Mouse (Mus musculus): ENCODE data around the gene Hoxb6. TPM values are rescaled to one million over a fixed set of nuclear protein-coding genes. Genes with fewer than 3 reads are reported as not detected.

Hoxb6 gene
- polyA plus RNA-seq, 1 experiment from 2014 or later = not detected

GRCm38 (mm10) chr11:96333241-96334001 is 41.1 kb downstream of the Hoxb6 start:
- H3K27me3 ChIP-seq (ENCODE audit: poor library complexity, severe bottlenecking) = peaks cover 100% of the 10 kb centered on the region
- H3K4me3 ChIP-seq = no peak overlapping the region
- no peaks in the 10 kb centered on the region for H3K36me3 ChIP-seq (replicated peaks)
- no peak for DNase-seq (ENCODE audit: extremely low spot score, low spot score)
- no peaks in the 10 kb centered on the region for H3K9me3 ChIP-seq
- 3% methylated on average over 17 of the region's 17 CpGs for WGBS
- peaks cover 6% of the 10 kb centered on the region; the same call in 1 of the 2 replicates for H3K4me1 ChIP-seq
- no peak overlapping the region for H3K27ac ChIP-seq

- Histone ChIP-seq H3K27me3 (ENCODE audit: poor library complexity, severe bottlenecking) (peaks cover 100% of the 10 kb centered on the region), H3K4me1 (peaks cover 6% of the 10 kb centered on the region; the same call in 1 of the 2 replicates), H3K9me3 (no peaks in the 10 kb centered on the region), H3K36me3 (replicated peaks) (no peaks in the 10 kb centered on the region), H3K4me3 (no peak overlapping the region), H3K27ac (no peak overlapping the region)
- no peak for DNase-seq (ENCODE audit: extremely low spot score, low spot score)
- WGBS = 0% methylated on average over 2 of the region's 2 CpGs
Measured at GRCm38 (mm10) chr11:96334002-96334364, 41.7 kb downstream of the Hoxb6 start.

DNA sequence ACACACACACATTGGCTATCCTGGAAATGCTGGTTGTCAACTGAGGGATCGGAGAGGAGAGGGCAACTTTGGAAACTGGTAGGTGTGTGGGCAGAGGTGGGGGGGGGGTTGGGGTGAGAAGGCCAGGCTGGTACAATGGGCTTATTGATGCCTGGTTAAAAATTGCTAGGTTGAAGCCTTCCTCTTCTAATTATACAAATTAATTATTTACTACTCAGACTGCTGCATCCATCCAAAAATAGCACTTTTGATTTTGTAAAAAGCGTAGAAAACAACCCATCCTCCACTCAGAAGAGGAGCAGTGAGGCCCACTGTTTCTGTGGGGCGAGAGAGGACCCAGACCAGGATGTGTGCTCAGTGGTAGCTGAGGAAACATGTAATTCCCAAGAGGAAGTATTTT is 42.7 kb downstream of the Hoxb6 start:
- 28% methylated on average over 3 of the region's 3 CpGs for WGBS
- no peak overlapping the region for H3K27ac ChIP-seq
- no peaks in the 10 kb centered on the region for H3K9me3 ChIP-seq
- no peak for DNase-seq (ENCODE audit: extremely low spot score, low spot score)
- H3K4me1 ChIP-seq = peaks cover 6% of the 10 kb centered on the region; the same call in 1 of the 2 replicates
- H3K36me3 ChIP-seq (replicated peaks) = no peaks in the 10 kb centered on the region
- no peak overlapping the region for H3K4me3 ChIP-seq
- H3K27me3 ChIP-seq (ENCODE audit: poor library complexity, severe bottlenecking) = peaks cover 100% of the 10 kb centered on the region

DNA sequence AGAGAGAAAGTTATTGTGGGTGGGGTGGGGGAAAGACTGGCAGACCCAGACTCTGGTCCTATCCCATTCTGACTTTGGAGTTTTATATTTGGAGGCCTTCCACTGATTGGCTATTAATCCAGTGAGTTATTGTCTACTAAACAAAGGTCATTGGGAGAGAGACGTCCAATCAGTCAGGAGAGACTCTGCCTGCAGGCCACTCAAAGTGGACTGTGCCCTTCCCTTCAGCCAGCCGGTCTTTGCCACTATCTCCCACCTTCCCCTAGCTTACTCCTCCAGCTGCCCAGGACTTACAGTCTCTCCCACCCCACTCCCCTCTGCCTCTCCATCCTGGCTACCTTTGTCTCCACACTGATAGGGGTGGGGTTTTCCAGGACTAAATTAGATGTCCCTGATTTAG is 44.3 kb downstream of the Hoxb6 start:
- no peak for DNase-seq (ENCODE audit: extremely low spot score, low spot score)
- WGBS = 2% methylated on average over 2 of the region's 2 CpGs
- Histone ChIP-seq H3K4me1 (peaks cover 11% of the 10 kb centered on the region; the same call in 1 of the 2 replicates), H3K9me3 (no peaks in the 10 kb centered on the region), H3K4me3 (no peak overlapping the region), H3K36me3 (replicated peaks) (no peaks in the 10 kb centered on the region), H3K27ac (no peak overlapping the region), H3K27me3 (ENCODE audit: poor library complexity, severe bottlenecking) (peaks cover 100% of the 10 kb centered on the region)

DNA sequence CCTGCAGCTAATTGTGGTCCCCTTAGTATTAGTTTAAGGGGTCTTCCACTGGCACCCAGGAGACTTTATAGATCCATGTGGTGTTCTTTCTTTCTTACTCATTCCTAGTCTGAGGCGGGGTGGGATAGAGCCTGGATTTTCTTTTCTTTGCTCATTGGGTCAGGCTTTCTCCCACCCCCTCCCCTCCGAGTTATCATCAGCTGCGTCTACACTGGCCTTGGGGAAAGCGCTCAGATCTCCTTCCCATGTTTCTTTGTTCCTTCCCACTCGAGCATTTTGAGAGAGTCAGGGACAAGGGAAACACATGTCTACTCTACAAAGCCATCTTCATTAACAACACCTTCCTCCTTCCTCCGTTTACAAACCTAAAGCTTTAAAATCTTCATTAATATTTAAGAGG is 44.8 kb downstream of the Hoxb6 start:
- Histone ChIP-seq H3K4me3 (no peak overlapping the region), H3K27me3 (ENCODE audit: poor library complexity, severe bottlenecking) (peaks cover 100% of the 10 kb centered on the region), H3K27ac (no peak overlapping the region), H3K4me1 (peaks cover 11% of the 10 kb centered on the region; the same call in 1 of the 2 replicates), H3K36me3 (replicated peaks) (no peaks in the 10 kb centered on the region), H3K9me3 (no peaks in the 10 kb centered on the region)
- WGBS = under 1% methylated on average over 6 of the region's 6 CpGs
- DNase-seq (ENCODE audit: extremely low spot score, low spot score) = no peak

DNA sequence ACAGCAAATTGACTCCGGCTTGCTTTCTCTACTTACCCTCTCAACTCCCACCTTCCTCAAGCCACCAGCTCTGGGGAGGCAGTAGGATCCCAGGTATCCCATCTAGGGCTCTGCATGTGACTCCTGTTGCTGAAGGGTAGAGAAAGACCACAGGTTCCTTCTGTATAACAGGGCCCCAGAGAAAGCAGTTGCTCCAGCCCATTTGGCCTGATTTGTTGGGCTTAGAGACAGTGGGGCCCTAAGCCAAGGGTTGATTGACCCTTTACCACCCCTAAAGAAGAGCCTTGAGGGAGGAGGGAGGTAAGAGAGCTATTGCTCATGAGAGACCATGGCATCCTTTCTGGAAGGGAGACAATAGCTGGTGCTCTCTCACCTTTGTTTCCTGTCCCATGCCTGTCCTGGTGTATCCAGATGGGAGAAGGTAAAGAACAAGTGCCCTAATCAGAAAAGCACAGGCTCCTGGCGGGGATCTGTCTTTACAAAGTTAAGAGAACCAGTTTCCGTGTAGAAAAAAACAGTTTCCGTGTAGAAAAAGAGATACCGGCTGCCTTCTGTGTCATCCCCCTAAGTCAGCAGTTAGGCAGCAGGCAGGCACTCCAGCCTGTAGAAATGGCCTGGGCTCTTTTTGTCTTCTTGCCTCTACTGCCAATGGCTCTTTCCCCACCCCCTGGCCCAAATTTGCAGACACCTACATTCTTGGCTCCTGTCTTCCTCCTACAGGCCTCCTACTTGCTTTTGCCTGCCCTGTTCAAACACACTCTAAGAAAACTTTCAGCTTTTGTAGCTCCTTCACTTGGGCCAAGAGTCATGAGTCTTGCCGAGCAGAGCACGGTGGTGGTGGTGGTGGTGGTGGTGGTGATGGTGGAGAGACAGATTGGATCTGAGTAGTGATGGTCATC is 46.9 kb downstream of the Hoxb6 start:
- peaks cover 100% of the 10 kb centered on the region for H3K27me3 ChIP-seq (ENCODE audit: poor library complexity, severe bottlenecking)
- DNase-seq (ENCODE audit: extremely low spot score, low spot score) = no peak
- H3K4me1 ChIP-seq = peaks cover 7% of the 10 kb centered on the region
- WGBS = 11% methylated on average over 7 of the region's 7 CpGs
- H3K27ac ChIP-seq = no peak overlapping the region
- no peaks in the 10 kb centered on the region for H3K9me3 ChIP-seq
- no peak overlapping the region for H3K4me3 ChIP-seq
- H3K36me3 ChIP-seq (replicated peaks) = no peaks in the 10 kb centered on the region

- H3K27ac ChIP-seq = no peak overlapping the region
Measured at GRCm38 (mm10) chr11:96340698-96341365, 48.6 kb downstream of the Hoxb6 start.

GRCm38 (mm10) chr11:96341701-96342575 is 49.7 kb downstream of the Hoxb6 start:
- Histone ChIP-seq H3K27me3 (ENCODE audit: poor library complexity, severe bottlenecking) (peaks cover 100% of the 10 kb centered on the region), H3K36me3 (replicated peaks) (no peaks in the 10 kb centered on the region), H3K27ac (no peak overlapping the region), H3K4me3 (no peak overlapping the region), H3K4me1 (peaks cover 19% of the 10 kb centered on the region), H3K9me3 (no peaks in the 10 kb centered on the region)
- no peak for DNase-seq (ENCODE audit: extremely low spot score, low spot score)
- WGBS = under 1% methylated on average over 40 of the region's 40 CpGs

More at GRCm38 (mm10) chr11:96340698-96341365, 48.6 kb downstream of the Hoxb6 start:
- Histone ChIP-seq H3K4me1 (peaks cover 16% of the 10 kb centered on the region), H3K4me3 (no peak overlapping the region), H3K36me3 (replicated peaks) (no peaks in the 10 kb centered on the region), H3K27me3 (ENCODE audit: poor library complexity, severe bottlenecking) (peaks cover 100% of the 10 kb centered on the region), H3K9me3 (no peaks in the 10 kb centered on the region)
- under 1% methylated on average over 36 of the region's 36 CpGs for WGBS
- DNase-seq (ENCODE audit: extremely low spot score, low spot score) = no peak

GRCm38 (mm10) chr11:96342576-96342930 is 50.3 kb downstream of the Hoxb6 start:
- 2% methylated on average over 4 of the region's 4 CpGs for WGBS
- H3K27ac ChIP-seq = no peak overlapping the region
- H3K36me3 ChIP-seq (replicated peaks) = no peaks in the 10 kb centered on the region
- H3K27me3 ChIP-seq (ENCODE audit: poor library complexity, severe bottlenecking) = peaks cover 100% of the 10 kb centered on the region
- H3K9me3 ChIP-seq = no peaks in the 10 kb centered on the region
- no peak overlapping the region for H3K4me3 ChIP-seq
- no peak for DNase-seq (ENCODE audit: extremely low spot score, low spot score)
- peaks cover 19% of the 10 kb centered on the region for H3K4me1 ChIP-seq

- H3K36me3 ChIP-seq (replicated peaks) = no peaks in the 10 kb centered on the region
- 3% methylated on average over 2 of the region's 2 CpGs for WGBS
Measured at GRCm38 (mm10) chr11:96343206-96343745, 51.0 kb downstream of the Hoxb6 start.

GRCm38 (mm10) chr11:96344061-96344877 is 52.0 kb downstream of the Hoxb6 start:
- Histone ChIP-seq H3K4me1 (peaks cover 19% of the 10 kb centered on the region), H3K4me3 (no peak overlapping the region), H3K36me3 (replicated peaks) (no peaks in the 10 kb centered on the region), H3K27me3 (ENCODE audit: poor library complexity, severe bottlenecking) (peaks cover 100% of the 10 kb centered on the region), H3K9me3 (no peaks in the 10 kb centered on the region), H3K27ac (no peak overlapping the region)
- 1% methylated on average over 38 of the region's 40 CpGs for WGBS
- no peak for DNase-seq (ENCODE audit: extremely low spot score, low spot score)

More at GRCm38 (mm10) chr11:96343206-96343745, 51.0 kb downstream of the Hoxb6 start:
- Histone ChIP-seq H3K9me3 (no peaks in the 10 kb centered on the region), H3K27me3 (ENCODE audit: poor library complexity, severe bottlenecking) (peaks cover 100% of the 10 kb centered on the region), H3K27ac (no peak overlapping the region), H3K4me1 (peaks cover 19% of the 10 kb centered on the region), H3K4me3 (no peak overlapping the region)
- no peak for DNase-seq (ENCODE audit: extremely low spot score, low spot score)
